Mouse (Mus musculus) stomach, postnatal 0 days (tissue): Measurements from ENCODE around the gene 3110021N24Rik. TPM values are rescaled to one million over a fixed set of nuclear protein-coding genes. Genes with fewer than 3 reads are reported as not detected.

Experiments used
- ATAC-seq: fragments of 200-750 bp; cut with Nextera tagmentation; 2 replicates; pipeline ENCODE4 v1.8.0; 2017; ENCODE audit not compliant: low FRiP score, low TSS enrichment
- DNase-seq: peaks from one replicate; pipeline ENCODE4 v3.0.0-alpha.2; 2016; ENCODE audit warnings: low spot score
- H3K27ac ChIP-seq: fragments of 300-500 bp; sonication (generic); replicated peaks from 2 replicates; pipeline ENCODE4 v1.5.1; 2014; ENCODE audit warnings: mild to moderate bottlenecking, control low read depth
- H3K27me3 ChIP-seq: fragments of 300-500 bp; sonication (generic); 2 replicates; pipeline ENCODE4 v1.6.1; 2014; ENCODE audit warnings: low read length; ENCODE audit not compliant: control insufficient read depth, insufficient read depth
- H3K36me3 ChIP-seq: fragments of 300-500 bp; sonication (generic); 2 replicates; pipeline ENCODE4 v1.6.1; 2014; ENCODE audit warnings: low read length, mixed read lengths; ENCODE audit not compliant: control insufficient read depth, insufficient read depth
- H3K4me1 ChIP-seq: fragments of 300-500 bp; sonication (generic); replicated peaks from 2 replicates; pipeline ENCODE4 v1.6.1; 2014; ENCODE audit warnings: antibody characterized with exemption; ENCODE audit not compliant: control insufficient read depth, insufficient read depth
- H3K4me2 ChIP-seq: fragments of 300-500 bp; sonication (generic); replicated peaks from 2 replicates; pipeline ENCODE4 v1.6.1; 2014; ENCODE audit warnings: low read depth, mild to moderate bottlenecking, control low read depth, moderate library complexity
- H3K4me3 ChIP-seq: fragments of 300-500 bp; sonication (generic); 2 replicates; pipeline ENCODE4 v1.5.1; 2014; ENCODE audit warnings: low read depth, low read length, control low read depth
- H3K9ac ChIP-seq: fragments of 300-500 bp; sonication (generic); 2 replicates; pipeline ENCODE4 v1.6.1; 2014; ENCODE audit warnings: mild to moderate bottlenecking, low read length, control low read depth, mixed read lengths
- H3K9me3 ChIP-seq: fragments of 300-500 bp; sonication (generic); 2 replicates; pipeline ENCODE4 v1.6.1; 2016; ENCODE audit warnings: low read length; ENCODE audit not compliant: control insufficient read depth
- CTCF ChIP-seq: IDR thresholded peaks from 2 replicates; pipeline ENCODE4 v1.5.1; 2016; ENCODE audit warnings: antibody characterized with exemption, low read depth, mild to moderate bottlenecking, moderate library complexity
- EP300 ChIP-seq: optimal IDR thresholded peaks from 2 replicates; pipeline ENCODE3; 2016; ENCODE audit warnings: antibody characterized with exemption
- WGBS: fragments of 180-500 bp; shearing (Covaris S2); extraction: QIAGEN DNeasy Blood & Tissue Kit; methylation state at CpG from one replicate; pipeline ENCODE4 v1.1.7; 2014; 5-methylcytosine and 5-hydroxymethylcytosine counted together
- polyA plus RNA-seq: library from polyadenylated mRNA; unstranded; fragments of >200 nt; fragmentation: Nextera tagmentation; extraction: Ambion mirVana; gene quantifications from 2 replicates; pipeline ENCODE4 v1.2.1, GENCODE M21; 2015

Gene 3110021N24Rik
- polyA plus RNA-seq, 1 experiment from 2014 or later = 0.99 TPM

GRCm38 (mm10) chr4:108708209-108708608 lies 11.2 kb upstream of the 3110021N24Rik start:
- Histone ChIP-seq H3K27ac (no peak overlapping the region), H3K9me3 (no peaks in the 10 kb centered on the region), H3K4me2 (no peak overlapping the region), H3K4me3 (no peak overlapping the region), H3K4me1 (no peaks in the 10 kb centered on the region), H3K27me3 (no peaks in the 10 kb centered on the region), H3K9ac (no peak overlapping the region), H3K36me3 (no peaks in the 10 kb centered on the region)
- DNase-seq = no peak
- 52% methylated on average over 5 of the region's 5 CpGs for WGBS
- TF ChIP-seq CTCF = no peak
- no peak for TF ChIP-seq EP300
- ATAC-seq = no peak

GRCm38 (mm10) chr4:108721245-108721784 lies 1.9 kb downstream of the 3110021N24Rik start:
- no peaks in the 10 kb centered on the region for H3K27me3 ChIP-seq
- 66% methylated on average over 3 of the region's 3 CpGs for WGBS
- H3K27ac ChIP-seq = no peak overlapping the region
- H3K4me2 ChIP-seq = no peak overlapping the region
- H3K9me3 ChIP-seq = no peaks in the 10 kb centered on the region
- TF ChIP-seq CTCF = no peak
- TF ChIP-seq EP300 = no peak
- H3K4me3 ChIP-seq = no peak overlapping the region
- ATAC-seq (no peak), DNase-seq (no peak)
- peaks cover 3% of the 10 kb centered on the region; the same call in 1 of the 2 replicates for H3K36me3 ChIP-seq
- no peak overlapping the region for H3K9ac ChIP-seq
- no peaks in the 10 kb centered on the region for H3K4me1 ChIP-seq

GRCm38 (mm10) chr4:108724102-108724501 lies 4.7 kb downstream of the 3110021N24Rik start:
- ATAC-seq (no peak), DNase-seq (no peak)
- TF ChIP-seq CTCF (no peak), EP300 (no peak)
- no peak overlapping the region for H3K9ac ChIP-seq
- no peaks in the 10 kb centered on the region for H3K27me3 ChIP-seq
- H3K9me3 ChIP-seq = no peaks in the 10 kb centered on the region
- no peaks in the 10 kb centered on the region for H3K4me1 ChIP-seq
- no peak overlapping the region for H3K4me3 ChIP-seq
- no peak overlapping the region for H3K4me2 ChIP-seq
- no peak overlapping the region for H3K27ac ChIP-seq
- WGBS = 76% methylated on average over 2 of the region's 2 CpGs
- H3K36me3 ChIP-seq = peaks cover 3% of the 10 kb centered on the region; the same call in 1 of the 2 replicates

- Histone ChIP-seq H3K9ac (no peak overlapping the region), H3K36me3 (peaks cover 2% of the 10 kb centered on the region; the same call in 1 of the 2 replicates), H3K4me2 (no peak overlapping the region), H3K27ac (no peak overlapping the region), H3K27me3 (no peaks in the 10 kb centered on the region), H3K9me3 (no peaks in the 10 kb centered on the region), H3K4me1 (no peaks in the 10 kb centered on the region), H3K4me3 (no peak overlapping the region)
- WGBS = 63% methylated on average over 1 of the region's 1 CpGs
- DNase-seq = no peak
- TF ChIP-seq CTCF = no peak
- TF ChIP-seq EP300 = no peak
- no peak for ATAC-seq
Observed at GRCm38 (mm10) chr4:108730450-108730849, 11.0 kb downstream of the 3110021N24Rik start.

- H3K4me3 ChIP-seq = no peak overlapping the region
- ATAC-seq = no peak
- H3K9me3 ChIP-seq = no peaks in the 10 kb centered on the region
- no peak for DNase-seq
- no peaks in the 10 kb centered on the region for H3K36me3 ChIP-seq
- TF ChIP-seq CTCF = no peak
- no peak for TF ChIP-seq EP300
- WGBS = 55% methylated on average over 3 of the region's 3 CpGs
- H3K27ac ChIP-seq = no peak overlapping the region
- H3K4me1 ChIP-seq = no peaks in the 10 kb centered on the region
- no peak overlapping the region for H3K4me2 ChIP-seq
- no peak overlapping the region for H3K9ac ChIP-seq
- H3K27me3 ChIP-seq = no peaks in the 10 kb centered on the region
Observed at GRCm38 (mm10) chr4:108731582-108731981, 12.1 kb downstream of the 3110021N24Rik start.

- 91% methylated on average over 3 of the region's 3 CpGs for WGBS
- H3K36me3 ChIP-seq = no peaks in the 10 kb centered on the region
Observed at GRCm38 (mm10) chr4:108746160-108746873, 26.9 kb downstream of the 3110021N24Rik start.

More at GRCm38 (mm10) chr4:108746160-108746873, 26.9 kb downstream of the 3110021N24Rik start:
- no peak overlapping the region for H3K4me2 ChIP-seq
- H3K9ac ChIP-seq = no peak overlapping the region
- H3K27ac ChIP-seq = no peak overlapping the region
- H3K9me3 ChIP-seq = no peaks in the 10 kb centered on the region
- ATAC-seq = no peak
- no peak for DNase-seq
- TF ChIP-seq EP300 (no peak), CTCF (no peak)
- H3K4me1 ChIP-seq = no peaks in the 10 kb centered on the region
- no peaks in the 10 kb centered on the region for H3K27me3 ChIP-seq
- no peak overlapping the region for H3K4me3 ChIP-seq
